In genomic region chr17:90696071-90696800, GRCm38 (mm10) we compare ENCODE assay signal across 10 mouse cellular contexts.
DNase-seq lines count a peak whose midpoint lies in the region; ATAC-seq and TF ChIP-seq lines count a peak whose summit lies in the region.
"Had no signal": no experiment of that assay in that cellular context is flagged by ENCODE, and none has a peak within 500 bp of the region (broad histone marks: within the 10 kb centered on the region; RNA-seq: fewer than 3 reads in every experiment).

No protein-coding gene starts in this region.

- WGBS in embryonic facial prominence, embryonic 12.5 days = 11% methylated on average over 6 of the region's 6 CpGs
- WGBS in hindbrain, embryonic 16.5 days = 7% methylated on average over 6 of the region's 6 CpGs
- 13% methylated on average over 6 of the region's 6 CpGs for WGBS in olfactory bulb, adult 2 months

- no peak for TF ChIP-seq POLR2A in olfactory bulb, adult 2 months (IDR thresholded peaks at IDR 0.05; ENCODE audit: insufficient read depth, low read depth, low read length)

- H3K27me3 ChIP-seq in embryonic facial prominence, embryonic 12.5 days = no peaks in the 10 kb centered on the region
- no peaks in the 10 kb centered on the region for H3K27me3 ChIP-seq in hindbrain, embryonic 16.5 days (replicated peaks; ENCODE audit: control insufficient read depth, insufficient read depth, low read length)

- H3K4me1 ChIP-seq in embryonic facial prominence, embryonic 12.5 days = peaks cover 12% of the 10 kb centered on the region; the same call in 1 of the 2 replicates
- peaks cover 10% of the 10 kb centered on the region for H3K4me1 ChIP-seq in hindbrain, embryonic 16.5 days (ENCODE audit: control insufficient read depth, insufficient read depth, low read depth, low read length)
- peaks cover 2% of the 10 kb centered on the region; the same call in 1 of the 2 replicates for H3K4me1 ChIP-seq in olfactory bulb, adult 2 months (ENCODE audit: control insufficient read depth, insufficient read depth, low read length)

- no peak overlapping the region for H3K4me2 ChIP-seq in embryonic facial prominence, embryonic 12.5 days (replicated peaks)
- H3K4me2 ChIP-seq in hindbrain, embryonic 16.5 days (ENCODE audit: low read length) = peak overlapping the region; percentile 23

- intact Hi-C loops in left cerebral cortex, postnatal 25 days (cut with DNase I) = no loop called here

- peak; percentile 27 to 73 for DNase-seq in left cerebral cortex, postnatal 25 days (ENCODE audit: low spot score in 2 of 2)
- no peak for DNase-seq in left cerebral cortex, adult 8-10 months (ENCODE audit: low spot score in 2 of 2)
- no peak for DNase-seq in thymus, postnatal 14 days
- DNase-seq in yolk sac, embryonic 10.5 days (ENCODE audit: low spot score) = no peak
- no peak for DNase-seq in urinary bladder, postnatal 25 days (ENCODE audit: low spot score)

- H3K4me3 ChIP-seq in embryonic facial prominence, embryonic 12.5 days = no peak overlapping the region
- no peak overlapping the region for H3K4me3 ChIP-seq in hindbrain, embryonic 16.5 days (ENCODE audit: low read length)
- H3K4me3 ChIP-seq in olfactory bulb, adult 2 months (ENCODE audit: insufficient read depth, low read depth, low read length) = no peak overlapping the region

- no peaks in the 10 kb centered on the region for H3K36me3 ChIP-seq in embryonic facial prominence, embryonic 12.5 days
- H3K36me3 ChIP-seq in hindbrain, embryonic 16.5 days (ENCODE audit: control insufficient read depth, insufficient read depth, low read length) = no peaks in the 10 kb centered on the region
- H3K36me3 ChIP-seq: G1E had no signal

- H3K27ac ChIP-seq in embryonic facial prominence, embryonic 12.5 days = peak overlapping the region; percentile 42; the same call in 1 of the 2 replicates
- H3K27ac ChIP-seq in hindbrain, embryonic 16.5 days (ENCODE audit: low read depth, low read length) = peak overlapping the region; percentile 75
- peak overlapping the region; percentile 83 for H3K27ac ChIP-seq in olfactory bulb, adult 2 months (ENCODE audit: insufficient read depth, low read depth, low read length)
- H3K27ac ChIP-seq: macrophage had no signal

- H3K9ac ChIP-seq in embryonic facial prominence, embryonic 12.5 days = no peak overlapping the region
- H3K9ac ChIP-seq in hindbrain, embryonic 16.5 days (ENCODE audit: low read depth, low read length) = peak overlapping the region; percentile 22; the same call in 1 of the 2 replicates

- no peaks in the 10 kb centered on the region for H3K9me3 ChIP-seq in embryonic facial prominence, embryonic 12.5 days
- H3K9me3 ChIP-seq in hindbrain, embryonic 16.5 days (ENCODE audit: control insufficient read depth, low read length) = no peaks in the 10 kb centered on the region
- H3K9me3 ChIP-seq: G1E had no signal

- ATAC-seq in embryonic facial prominence, embryonic 12.5 days (ENCODE audit: insufficient number of reproducible peaks, insufficient read depth, low FRiP score, low TSS enrichment) = 0 out of 2 replicates have a peak, but pooled peaks have one; percentile 28
- ATAC-seq in hindbrain, embryonic 16.5 days = peak; percentile 84

- TF ChIP-seq CTCF in olfactory bulb, adult 2 months (IDR thresholded peaks at IDR 0.05; ENCODE audit: insufficient read depth, low read depth, low read length) = no peak

Comparison
In these comparisons a context has a peak if more than half of its experiments do, and no peak if none do; other contexts are left out.
1. DNase-seq: peak in left cerebral cortex, postnatal 25 days (2 of 2); none in left cerebral cortex, adult 8-10 months (0 of 2), thymus, postnatal 14 days (single experiment), yolk sac, embryonic 10.5 days (single experiment) and urinary bladder, postnatal 25 days (single experiment).
2. Peak in every context shown above with its lines, with median percentiles within 50 percentile points of each other: H3K27ac ChIP-seq.